In the genomic region with DNA sequence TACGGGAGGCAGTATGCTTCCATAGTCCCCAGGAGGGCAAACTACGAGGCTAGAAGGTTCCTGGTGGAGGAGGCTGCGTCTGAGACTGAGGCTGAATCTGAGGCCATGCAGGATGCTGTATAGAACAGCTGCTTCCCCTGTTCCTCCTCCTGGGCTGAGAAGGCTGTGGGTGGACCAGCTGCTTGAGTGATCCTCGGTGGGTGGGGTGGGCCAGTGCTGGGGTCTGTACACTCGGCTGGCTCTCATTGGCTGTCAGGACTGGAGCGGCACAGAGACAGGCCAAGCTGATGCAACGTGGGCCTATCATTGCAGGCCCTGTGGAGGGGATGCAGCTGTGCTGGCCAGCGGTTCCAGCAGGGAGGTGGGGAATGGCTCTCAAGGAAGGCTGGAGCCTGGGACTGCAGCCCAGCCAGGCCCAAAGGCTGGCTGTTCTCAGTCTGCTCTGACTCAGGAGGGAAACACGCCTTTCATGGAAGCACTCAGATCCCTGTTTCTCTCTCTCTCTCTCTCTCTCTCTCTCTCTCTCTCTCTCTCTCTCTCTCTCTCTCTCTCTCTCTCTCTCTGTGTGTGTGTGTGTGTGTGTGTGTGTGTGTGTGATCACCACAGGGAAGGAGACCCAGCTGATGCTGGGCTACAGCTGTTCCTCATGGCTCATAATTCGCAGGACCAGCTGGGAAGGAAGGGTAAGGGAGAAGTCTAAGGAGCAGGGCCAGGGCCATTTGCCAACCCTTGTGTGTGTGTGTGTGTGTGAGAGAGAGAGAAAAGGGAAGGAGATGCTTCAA, we compare ENCODE assay signal across 8 mouse cellular contexts. TPM values are rescaled to one million over a fixed set of nuclear protein-coding genes. Genes with fewer than 3 reads are reported as not detected.
DNase-seq lines count a peak whose midpoint lies in the region; ATAC-seq and TF ChIP-seq lines count a peak whose summit lies in the region.

No protein-coding gene starts in this region.

- no peak overlapping the region for H3K9ac ChIP-seq in liver, postnatal 0 days (replicated peaks)

- TF ChIP-seq CTCF in liver, postnatal 0 days (IDR thresholded peaks at IDR 0.05; ENCODE audit: low read depth): no peak

- H3K4me3 ChIP-seq in liver, postnatal 0 days (ENCODE audit: low read depth, low read length): no peak overlapping the region

- H3K4me2 ChIP-seq in liver, postnatal 0 days (ENCODE audit: low read depth, low read length): no peak overlapping the region

- ATAC-seq in frontal cortex, adult (ENCODE audit: low TSS enrichment): peak; percentile 76
- peak; percentile 65 for ATAC-seq in liver, postnatal 0 days
- ATAC-seq in monocyte, adult 5-6 weeks (replicated peaks; ENCODE audit: insufficient number of reproducible peaks, low FRiP score, low TSS enrichment, poor library complexity, severe bottlenecking): no peak

- peak; percentile 97 for DNase-seq in 3134 (ENCODE audit: extremely low read depth, insufficient read length, low spot score)
- DNase-seq in adrenal gland, postnatal 36 days: peak; percentile 54 to 56
- peak; percentile 90 for DNase-seq in heart, postnatal 4 days
- peak; percentile 65 to 76 for DNase-seq in layer of hippocampus, adult 8-10 months (ENCODE audit: low spot score in 2 of 2)
- peak; percentile 45 for DNase-seq in liver, postnatal 0 days
- DNase-seq in ovary, adult 18-20 months (ENCODE audit: low spot score): peak; percentile 80

- H3K4me1 ChIP-seq in liver, postnatal 0 days (ENCODE audit: insufficient read depth): peaks cover 24% of the 10 kb centered on the region

- no peaks in the 10 kb centered on the region for H3K27me3 ChIP-seq in liver, postnatal 0 days (ENCODE audit: insufficient read depth, low read length)

- H3K9me3 ChIP-seq in liver, postnatal 0 days (ENCODE audit: low read length): no peaks in the 10 kb centered on the region

- TF ChIP-seq EP300 in liver, postnatal 0 days (IDR thresholded peaks at IDR 0.05; ENCODE audit: low read depth): no peak

- no peak overlapping the region for H3K27ac ChIP-seq in liver, postnatal 0 days (ENCODE audit: low read depth)

- WGBS in liver, postnatal 0 days (ENCODE audit: insufficient replicate concordance): 43% methylated on average over 10 of the region's 10 CpGs

- no peaks in the 10 kb centered on the region for H3K36me3 ChIP-seq in liver, postnatal 0 days (replicated peaks; ENCODE audit: insufficient read depth, low read length)

RNA-seq across cellular contexts. Expression of a gene that starts 7.2 kb away (rescaled TPM):
- 100 to 1,000 TPM; 266 to 469 TPM for total RNA-seq in adrenal gland, postnatal 36 days (2021)
- 100 to 1,000 TPM; 557 to 601 TPM for total RNA-seq in heart, postnatal 4 days (2021)
- total RNA-seq in layer of hippocampus, adult 8-10 months (2022): 10 to 100 TPM; 16.8 to 24.1 (median 21.3) TPM
- 24.0 and 29.6 TPM in 2 replicates for polyA plus RNA-seq in liver, postnatal 0 days (2015; fragmentation: Nextera tagmentation; extraction: Ambion mirVana)
- total RNA-seq in monocyte, adult 5-6 weeks (2017): not detected in 3 replicates

RNA-seq across cellular contexts. Expression of a gene that starts 21.0 kb away (rescaled TPM):
- 1 to 10 TPM; 7.5 to 7.6 TPM for total RNA-seq in adrenal gland, postnatal 36 days (2021)
- 10 to 100 TPM; 40.7 to 42.6 TPM for total RNA-seq in heart, postnatal 4 days (2021)
- 10 to 100 TPM; 17.4 to 32.6 (median 21.4) TPM for total RNA-seq in layer of hippocampus, adult 8-10 months (2022)
- polyA plus RNA-seq in liver, postnatal 0 days (2015; fragmentation: Nextera tagmentation; extraction: Ambion mirVana): 1.7 TPM in 2 replicates
- 1.3 to 1.6 TPM (median 1.5 TPM) in 3 replicates for total RNA-seq in monocyte, adult 5-6 weeks (2017)

Comparison
In these comparisons a context has a peak if more than half of its experiments do, and no peak if none do; other contexts are left out.
1. DNase-seq: peak in every context shown above with its lines; median percentile 97 in 3134; 90 in heart, postnatal 4 days; 80 in ovary, adult 18-20 months; 70 in layer of hippocampus, adult 8-10 months; 55 in adrenal gland, postnatal 36 days; 45 in liver, postnatal 0 days.
2. RNA of a gene that starts 7.2 kb away (total RNA-seq): 557 to 601 TPM in heart, postnatal 4 days, 266 to 469 TPM in adrenal gland, postnatal 36 days and 16.8 to 24.1 TPM in layer of hippocampus, adult 8-10 months; not detected in monocyte, adult 5-6 weeks; every median in the first group is over 10 times any median in the second.